Comparison of ENCODE assay signal across 13 mouse cellular contexts in genomic region chr4:140944356-140944755, GRCm38 (mm10). TPM values are rescaled to one million over a fixed set of nuclear protein-coding genes. Genes with fewer than 3 reads are reported as not detected.
DNase-seq lines count a peak whose midpoint lies in the region; ATAC-seq and TF ChIP-seq lines count a peak whose summit lies in the region.
"Had no signal": no experiment of that assay in that cellular context is flagged by ENCODE, and none has a peak within 500 bp of the region (broad histone marks: within the 10 kb centered on the region; RNA-seq: fewer than 3 reads in every experiment).

No protein-coding gene starts in this region.

- no peak for TF ChIP-seq POLR2A in small intestine, adult 2 months (IDR thresholded peaks at IDR 0.05; ENCODE audit: low read depth, low read length)

- no peak for TF ChIP-seq CTCF in small intestine, adult 2 months (IDR thresholded peaks at IDR 0.05; ENCODE audit: extremely low read depth, insufficient read length, insufficient replicate concordance, low read depth, low read length)
- TF ChIP-seq CTCF in left cerebral cortex, adult 2 months (IDR thresholded peaks at IDR 0.05): no peak

- WGBS in liver, embryonic 16.5 days (ENCODE audit: insufficient replicate concordance): 58% methylated on average over 12 of the region's 12 CpGs
- WGBS in liver, embryonic 11.5 days: 76% methylated on average over 12 of the region's 12 CpGs
- 82% methylated on average over 12 of the region's 12 CpGs for WGBS in small intestine, adult 2 months

- no peak overlapping the region for H3K4me2 ChIP-seq in liver, embryonic 16.5 days (ENCODE audit: low read depth, low read length)
- H3K4me2 ChIP-seq in liver, embryonic 11.5 days: no peak overlapping the region

- intact Hi-C loops in left cerebral cortex, adult 2 months (cut with DNase I): no loop called here

- H3K4me3 ChIP-seq in liver, embryonic 16.5 days (ENCODE audit: low read depth, low read length): no peak overlapping the region
- no peak overlapping the region for H3K4me3 ChIP-seq in liver, embryonic 11.5 days (ENCODE audit: low read depth, low read length)
- no peak overlapping the region for H3K4me3 ChIP-seq in brown adipose tissue, adult 24 weeks (ENCODE audit: insufficient read depth, low read depth, low read length)
- no peak overlapping the region for H3K4me3 ChIP-seq in small intestine, adult 2 months (ENCODE audit: low read depth, low read length)
- H3K4me3 ChIP-seq in left cerebral cortex, adult 2 months: no peak overlapping the region
- H3K4me3 ChIP-seq: forebrain, embryonic 10.5 days had no signal

- H3K9ac ChIP-seq in liver, embryonic 16.5 days (ENCODE audit: low read depth, low read length): no peak overlapping the region
- no peak overlapping the region for H3K9ac ChIP-seq in liver, embryonic 11.5 days (ENCODE audit: low read depth, low read length)
- H3K9ac ChIP-seq: liver, embryonic 14.5 days had no signal

- no peaks in the 10 kb centered on the region for H3K27me3 ChIP-seq in liver, embryonic 16.5 days (ENCODE audit: control insufficient read depth, insufficient read depth, low read depth, low read length)
- no peaks in the 10 kb centered on the region for H3K27me3 ChIP-seq in liver, embryonic 11.5 days (replicated peaks; ENCODE audit: control insufficient read depth, insufficient read depth, low read length)
- no peaks in the 10 kb centered on the region for H3K27me3 ChIP-seq in small intestine, adult 2 months (ENCODE audit: control insufficient read depth, insufficient read depth, low read length)

- H3K27ac ChIP-seq in liver, embryonic 16.5 days (ENCODE audit: low read length): peak overlapping the region; percentile 19; the same call in 1 of the 2 replicates
- no peak overlapping the region; the same call in 1 of the 2 replicates for H3K27ac ChIP-seq in liver, embryonic 11.5 days (ENCODE audit: low read depth, low read length)
- H3K27ac ChIP-seq in brown adipose tissue, adult 24 weeks (replicated peaks; ENCODE audit: low read depth, low read length): peak overlapping the region; percentile 24; the same call in 1 of the 2 replicates
- peak overlapping the region; percentile 88 for H3K27ac ChIP-seq in small intestine, adult 2 months (ENCODE audit: insufficient read depth, low read depth, low read length)
- H3K27ac ChIP-seq in left cerebral cortex, adult 2 months: no peak overlapping the region
- H3K27ac ChIP-seq: forebrain, embryonic 10.5 days; liver, embryonic 14.5 days had no signal

- H3K36me3 ChIP-seq in liver, embryonic 16.5 days (ENCODE audit: control insufficient read depth, insufficient read depth): no peaks in the 10 kb centered on the region
- no peaks in the 10 kb centered on the region for H3K36me3 ChIP-seq in liver, embryonic 11.5 days (ENCODE audit: control insufficient read depth, insufficient read depth, low read length)
- H3K36me3 ChIP-seq in small intestine, adult 2 months (ENCODE audit: control insufficient read depth, insufficient read depth, low read length): no peaks in the 10 kb centered on the region
- H3K36me3 ChIP-seq: forebrain, embryonic 10.5 days had no signal

- no peaks in the 10 kb centered on the region; the same call in 1 of the 2 replicates for H3K4me1 ChIP-seq in liver, embryonic 16.5 days (ENCODE audit: control insufficient read depth, low read depth, low read length)
- 0 out of 2 replicates have a peak, but pooled peaks cover under 1% of the 10 kb centered on the region for H3K4me1 ChIP-seq in liver, embryonic 11.5 days (replicated peaks; ENCODE audit: control insufficient read depth, insufficient read depth, low read length)
- no peaks in the 10 kb centered on the region for H3K4me1 ChIP-seq in brown adipose tissue, adult 24 weeks (ENCODE audit: control insufficient read depth, insufficient read depth, insufficient read length, low read length)
- H3K4me1 ChIP-seq in small intestine, adult 2 months (ENCODE audit: control insufficient read depth, insufficient read depth, insufficient read length, low read length): no peaks in the 10 kb centered on the region

- ATAC-seq in liver, embryonic 16.5 days (ENCODE audit: low read depth): no peak
- no peak for ATAC-seq in liver, embryonic 11.5 days (replicated peaks; ENCODE audit: low FRiP score)

- no peaks in the 10 kb centered on the region for H3K9me3 ChIP-seq in liver, embryonic 16.5 days (replicated peaks; ENCODE audit: control insufficient read depth, low read length)
- H3K9me3 ChIP-seq in liver, embryonic 11.5 days (ENCODE audit: control insufficient read depth, low read length): no peaks in the 10 kb centered on the region

- DNase-seq in liver, embryonic 11.5 days (ENCODE audit: low spot score): no peak
- DNase-seq in thymus, postnatal 36 days: peak; percentile 73 to 79
- no peak for DNase-seq in retina, embryonic 14.5 days (ENCODE audit: low spot score)
- no peak for DNase-seq in left cerebral cortex, adult 2 months (ENCODE audit: extremely low spot score in 1 of 2, low spot score in 2 of 2)
- no peak for DNase-seq in right cerebral cortex, postnatal 14 days
- DNase-seq: cerebellum, adult 9-10 months; kidney, adult 11 months; kidney, postnatal 4 days had no signal

RNA-seq across cellular contexts. Expression of gene Sdhb, which starts 16.6 kb away (rescaled TPM):
- polyA plus RNA-seq in liver, embryonic 16.5 days (2015; fragmentation: Nextera tagmentation; extraction: Ambion mirVana): 190 and 193 TPM in 2 replicates
- polyA plus RNA-seq in liver, embryonic 11.5 days (2014; fragmentation: Nextera tagmentation; extraction: Ambion mirVana): 339 and 355 TPM in 2 replicates
- polyA plus RNA-seq in brown adipose tissue, adult 24 weeks (2012; ENCODE audit: insufficient read depth, insufficient read length, missing spikeins): 2,044 and 2,390 TPM in 2 replicates
- polyA plus RNA-seq in small intestine, adult 2 months (2012; rRNA removed): 304 and 515 TPM in 2 replicates
- 100 to 1,000 TPM; 170 to 178 TPM for total RNA-seq in left cerebral cortex, adult 2 months (2021)

RNA-seq across cellular contexts. Expression of gene Padi2, which starts 38.2 kb away (rescaled TPM):
- 1.6 and 1.7 TPM in 2 replicates for polyA plus RNA-seq in liver, embryonic 16.5 days (2015; fragmentation: Nextera tagmentation; extraction: Ambion mirVana)
- polyA plus RNA-seq in liver, embryonic 11.5 days (2014; fragmentation: Nextera tagmentation; extraction: Ambion mirVana): 2.4 and 2.8 TPM in 2 replicates
- 1.6 and 2.5 TPM in 2 replicates for polyA plus RNA-seq in brown adipose tissue, adult 24 weeks (2012; ENCODE audit: insufficient read depth, insufficient read length, missing spikeins)
- polyA plus RNA-seq in small intestine, adult 2 months (2012; rRNA removed): 2.3 and 5.3 TPM in 2 replicates
- 10 to 100 TPM; 10.2 to 11.6 TPM for total RNA-seq in left cerebral cortex, adult 2 months (2021)

RNA-seq across cellular contexts. Expression of gene Atp13a2, which starts 42.3 kb away (rescaled TPM):
- polyA plus RNA-seq in liver, embryonic 16.5 days (2015; fragmentation: Nextera tagmentation; extraction: Ambion mirVana): 15.7 and 18.3 TPM in 2 replicates
- polyA plus RNA-seq in liver, embryonic 11.5 days (2014; fragmentation: Nextera tagmentation; extraction: Ambion mirVana): 41.7 and 42.7 TPM in 2 replicates
- 6.7 and 6.8 TPM in 2 replicates for polyA plus RNA-seq in brown adipose tissue, adult 24 weeks (2012; ENCODE audit: insufficient read depth, insufficient read length, missing spikeins)
- polyA plus RNA-seq in small intestine, adult 2 months (2012; rRNA removed): 63.0 and 76.6 TPM in 2 replicates
- 100 to 1,000 TPM; 150 to 155 TPM for total RNA-seq in left cerebral cortex, adult 2 months (2021)

Comparison
In these comparisons a context has a peak if more than half of its experiments do, and no peak if none do; other contexts are left out.
1. H3K27ac ChIP-seq: peak in liver, embryonic 16.5 days (single experiment), brown adipose tissue, adult 24 weeks (single experiment) and small intestine, adult 2 months (single experiment); none in liver, embryonic 11.5 days (single experiment) and left cerebral cortex, adult 2 months (single experiment).
2. DNase-seq: peak in thymus, postnatal 36 days (2 of 2); none in liver, embryonic 11.5 days (single experiment), retina, embryonic 14.5 days (single experiment), left cerebral cortex, adult 2 months (0 of 2) and right cerebral cortex, postnatal 14 days (single experiment).